Mouse (Mus musculus): ENCODE measurements at regions not wholly inside any gene's neighbourhood (a gene's known extent, or its start where the extent isn't known, plus 50 kb on each side); places are given as distances from the start of the nearest gene placed in this dataset.

GRCm38 (mm10) chr14:28675476-28675875, 170.9 kb downstream of the Wnt5a start:
- TF ChIP-seq GATA1 (IDR thresholded peaks at IDR 0.05; ENCODE audit: borderline replicate concordance, low read length) (no peak), FLI1 (IDR thresholded peaks at IDR 0.05; ENCODE audit: low read length) (no peak)

Data from megakaryocyte, embryonic 14.5 days (primary cell).